Mouse (Mus musculus): ENCODE measurements at regions not wholly inside any gene's neighbourhood (a gene's known extent, or its start where the extent isn't known, plus 50 kb on each side); places are given as distances from the start of the nearest gene placed in this dataset.

- DNase-seq = no peak
These were observed 1052.7 kb downstream of the 5730522E02Rik start for GRCm38 (mm10) chr11:25157861-25158245.

DNA sequence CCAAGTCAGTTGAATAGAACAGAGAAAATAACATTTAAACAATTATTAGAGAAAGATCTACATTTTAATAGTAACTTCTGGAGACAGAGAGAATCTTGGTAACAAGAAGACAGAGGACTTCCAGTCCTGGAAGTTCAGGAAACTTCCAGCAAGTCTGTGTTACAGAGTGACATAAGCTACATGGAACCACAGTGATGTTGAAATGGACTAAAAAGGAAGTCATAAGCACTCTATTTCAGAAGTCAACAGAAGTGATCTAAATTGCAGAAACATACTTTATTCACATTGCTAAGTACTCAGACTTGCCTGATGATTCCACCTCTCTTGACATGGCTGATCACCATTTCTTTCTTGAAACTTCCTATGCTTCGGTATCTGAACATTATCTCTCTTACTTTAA lies 1051.7 kb downstream of the 5730522E02Rik start:
- no peak for DNase-seq

GRCm38 (mm10) chr11:25167939-25168338 lies 1042.6 kb downstream of the 5730522E02Rik start:
- no peak for DNase-seq

DNA sequence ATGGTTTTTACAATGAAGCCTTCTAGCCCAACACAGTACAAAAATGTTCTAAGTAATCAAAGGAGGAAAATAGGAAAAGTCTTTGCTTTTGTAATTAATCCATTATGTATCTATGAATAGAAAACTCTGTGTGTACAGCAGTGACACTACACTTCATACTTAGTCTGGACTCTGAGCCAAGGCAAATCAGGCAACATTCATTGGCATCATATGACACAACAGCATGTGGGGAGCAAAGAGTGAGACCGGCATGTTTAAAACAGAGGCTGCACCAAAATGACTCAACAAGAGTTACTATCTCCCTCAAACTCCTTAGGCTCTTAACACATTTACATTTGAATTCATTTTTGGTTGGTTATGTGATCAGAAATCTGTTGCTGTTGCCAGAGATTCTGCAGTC lies 1039.5 kb downstream of the 5730522E02Rik start:
- no peak for DNase-seq
